Mouse (Mus musculus) hindbrain, embryonic 11.5 days (tissue): Measurements from ENCODE around the gene Gpr183. TPM values are rescaled to one million over a fixed set of nuclear protein-coding genes. Genes with fewer than 3 reads are reported as not detected.

Experiments used
- ATAC-seq: fragments of 200-750 bp; cut with Nextera tagmentation; 2 replicates; pipeline ENCODE4 v1.8.0; 2017; ENCODE audit warnings: mild to moderate bottlenecking, moderate TSS enrichment, moderate library complexity; ENCODE audit not compliant: low FRiP score
- DNase-seq: peaks from one replicate; pipeline ENCODE4 v3.0.0-alpha.2; 2015; ENCODE audit warnings: low spot score
- H3K27ac ChIP-seq: fragments of 300-500 bp; sonication (generic); 2 replicates; pipeline ENCODE4 v1.5.1; 2014; ENCODE audit warnings: mild to moderate bottlenecking, low read depth, low read length
- H3K27me3 ChIP-seq: fragments of 300-500 bp; sonication (generic); 2 replicates; pipeline ENCODE4 v1.6.1; 2014; ENCODE audit warnings: mild to moderate bottlenecking, low read length, moderate library complexity, mixed read lengths; ENCODE audit not compliant: control insufficient read depth, insufficient read depth
- H3K36me3 ChIP-seq: fragments of 300-500 bp; sonication (generic); 2 replicates; pipeline ENCODE4 v1.6.1; 2014; ENCODE audit warnings: mild to moderate bottlenecking, low read length, moderate library complexity, mixed read lengths; ENCODE audit not compliant: control insufficient read depth, insufficient read depth
- H3K4me1 ChIP-seq: fragments of 300-500 bp; sonication (generic); replicated peaks from 2 replicates; pipeline ENCODE4 v1.6.1; 2014; ENCODE audit warnings: low read length, mixed read lengths; ENCODE audit not compliant: control insufficient read depth, insufficient read depth
- H3K4me2 ChIP-seq: fragments of 300-500 bp; sonication (generic); replicated peaks from 2 replicates; pipeline ENCODE4 v1.6.1; 2014; ENCODE audit warnings: mild to moderate bottlenecking, low read depth, low read length
- H3K4me3 ChIP-seq: fragments of 300-500 bp; sonication (generic); 2 replicates; pipeline ENCODE4 v1.5.1; 2014; ENCODE audit warnings: low read depth, low read length
- H3K9ac ChIP-seq: fragments of 300-500 bp; sonication (generic); 2 replicates; pipeline ENCODE4 v1.6.1; 2014; ENCODE audit warnings: low read depth, low read length
- H3K9me3 ChIP-seq: fragments of 300-500 bp; sonication (generic); 2 replicates; pipeline ENCODE4 v1.6.1; 2016; ENCODE audit warnings: low read length; ENCODE audit not compliant: control insufficient read depth
- WGBS: fragments of 180-500 bp; shearing (Covaris S2); extraction: QIAGEN DNeasy Blood & Tissue Kit; methylation state at CpG from one replicate; pipeline ENCODE4 v1.1.7; 2014; 5-methylcytosine and 5-hydroxymethylcytosine counted together
- polyA plus RNA-seq: library from polyadenylated mRNA; unstranded; fragments of >200 nt; fragmentation: Nextera tagmentation; extraction: Ambion mirVana; gene quantifications from 2 replicates; pipeline ENCODE4 v1.2.1, GENCODE M21; 2014

Gpr183 gene
- 1.9 and 3.2 TPM in 2 replicates for polyA plus RNA-seq

GRCm38 (mm10) chr14:121964990-121965389 is at the start of gene Gpr183:
TSS of gene Gpr183 (minus strand) at chr14:121965195.
- Histone ChIP-seq H3K36me3 (no peaks in the 10 kb centered on the region), H3K4me1 (no peaks in the 10 kb centered on the region), H3K4me2 (no peak within 1 kb of the TSS), H3K9ac (no peak within 1 kb of the TSS), H3K9me3 (no peaks in the 10 kb centered on the region), H3K4me3 (no peak within 1 kb of the TSS), H3K27me3 (no peaks in the 10 kb centered on the region), H3K27ac (no peak within 1 kb of the TSS)
- DNase-seq = no peak
- 74% methylated on average over 6 of the region's 6 CpGs for WGBS
- no peak for ATAC-seq

- no peak overlapping the region for H3K27ac ChIP-seq
- no peaks in the 10 kb centered on the region for H3K4me1 ChIP-seq
- H3K4me3 ChIP-seq = no peak overlapping the region
- H3K9ac ChIP-seq = no peak overlapping the region
- no peaks in the 10 kb centered on the region for H3K36me3 ChIP-seq
- no peaks in the 10 kb centered on the region for H3K9me3 ChIP-seq
- H3K4me2 ChIP-seq = no peak overlapping the region
- H3K27me3 ChIP-seq = no peaks in the 10 kb centered on the region
- ATAC-seq (no peak), DNase-seq (no peak)
- WGBS = 86% methylated on average over 14 of the region's 14 CpGs
Observed at GRCm38 (mm10) chr14:122013417-122013951, 48.5 kb upstream of the Gpr183 start.

GRCm38 (mm10) chr14:122012814-122013213 is 47.8 kb upstream of the Gpr183 start:
- H3K27ac ChIP-seq = no peak overlapping the region
- H3K4me3 ChIP-seq = no peak overlapping the region
- H3K4me2 ChIP-seq = no peak overlapping the region
- H3K9me3 ChIP-seq = no peaks in the 10 kb centered on the region
- WGBS = 82% methylated on average over 13 of the region's 13 CpGs
- no peaks in the 10 kb centered on the region for H3K4me1 ChIP-seq
- ATAC-seq (no peak), DNase-seq (no peak)
- no peaks in the 10 kb centered on the region for H3K27me3 ChIP-seq
- no peaks in the 10 kb centered on the region for H3K36me3 ChIP-seq
- no peak overlapping the region for H3K9ac ChIP-seq

GRCm38 (mm10) chr14:122012193-122012592 is 47.2 kb upstream of the Gpr183 start:
- H3K36me3 ChIP-seq = no peaks in the 10 kb centered on the region
- H3K27me3 ChIP-seq = no peaks in the 10 kb centered on the region
- H3K9ac ChIP-seq = no peak overlapping the region
- H3K27ac ChIP-seq = no peak overlapping the region
- H3K4me1 ChIP-seq = no peaks in the 10 kb centered on the region
- no peak overlapping the region for H3K4me3 ChIP-seq
- DNase-seq (no peak), ATAC-seq (no peak)
- 81% methylated on average over 5 of the region's 5 CpGs for WGBS
- H3K4me2 ChIP-seq = no peak overlapping the region
- no peaks in the 10 kb centered on the region for H3K9me3 ChIP-seq

- H3K27me3 ChIP-seq = no peaks in the 10 kb centered on the region
- WGBS = 97% methylated on average over 8 of the region's 8 CpGs
- H3K4me2 ChIP-seq = no peak overlapping the region
- no peak overlapping the region for H3K27ac ChIP-seq
- H3K9me3 ChIP-seq = no peaks in the 10 kb centered on the region
- ATAC-seq = no peak
- H3K9ac ChIP-seq = no peak overlapping the region
- no peak overlapping the region for H3K4me3 ChIP-seq
- H3K36me3 ChIP-seq = no peaks in the 10 kb centered on the region
- no peak for DNase-seq
- no peaks in the 10 kb centered on the region for H3K4me1 ChIP-seq
Observed at GRCm38 (mm10) chr14:122011768-122012167, 46.8 kb upstream of the Gpr183 start.

GRCm38 (mm10) chr14:122010301-122010700 is 45.3 kb upstream of the Gpr183 start:
- no peaks in the 10 kb centered on the region for H3K36me3 ChIP-seq
- no peak overlapping the region for H3K9ac ChIP-seq
- no peaks in the 10 kb centered on the region for H3K9me3 ChIP-seq
- H3K4me1 ChIP-seq = no peaks in the 10 kb centered on the region
- ATAC-seq = no peak
- no peak overlapping the region for H3K27ac ChIP-seq
- no peak for DNase-seq
- no peak overlapping the region for H3K4me3 ChIP-seq
- H3K27me3 ChIP-seq = no peaks in the 10 kb centered on the region
- 85% methylated on average over 7 of the region's 7 CpGs for WGBS
- H3K4me2 ChIP-seq = no peak overlapping the region

GRCm38 (mm10) chr14:122009502-122009901 is 44.5 kb upstream of the Gpr183 start:
- no peak for DNase-seq
- WGBS = 94% methylated on average over 10 of the region's 13 CpGs
- Histone ChIP-seq H3K4me2 (no peak overlapping the region), H3K9me3 (no peaks in the 10 kb centered on the region), H3K9ac (no peak overlapping the region), H3K27ac (no peak overlapping the region), H3K27me3 (no peaks in the 10 kb centered on the region), H3K36me3 (no peaks in the 10 kb centered on the region), H3K4me3 (no peak overlapping the region), H3K4me1 (no peaks in the 10 kb centered on the region)
- no peak for ATAC-seq

GRCm38 (mm10) chr14:122008261-122008660 is 43.3 kb upstream of the Gpr183 start:
- Histone ChIP-seq H3K9me3 (no peaks in the 10 kb centered on the region), H3K4me2 (no peak overlapping the region), H3K4me3 (no peak overlapping the region), H3K9ac (no peak overlapping the region), H3K36me3 (no peaks in the 10 kb centered on the region), H3K4me1 (no peaks in the 10 kb centered on the region), H3K27me3 (no peaks in the 10 kb centered on the region), H3K27ac (no peak overlapping the region)
- no peak for ATAC-seq
- no peak for DNase-seq
- 93% methylated on average over 4 of the region's 4 CpGs for WGBS

- no peak overlapping the region for H3K27ac ChIP-seq
- H3K4me3 ChIP-seq = no peak overlapping the region
- no peak overlapping the region for H3K4me2 ChIP-seq
- no peaks in the 10 kb centered on the region for H3K9me3 ChIP-seq
- H3K27me3 ChIP-seq = no peaks in the 10 kb centered on the region
- no peak for ATAC-seq
- H3K36me3 ChIP-seq = no peaks in the 10 kb centered on the region
- DNase-seq = no peak
- H3K4me1 ChIP-seq = no peaks in the 10 kb centered on the region
- H3K9ac ChIP-seq = no peak overlapping the region
Observed at GRCm38 (mm10) chr14:122003812-122004211, 38.8 kb upstream of the Gpr183 start.
